Mouse (Mus musculus) E14TG2a.4 (cell line): ENCODE data around the gene Olfr77.

Source experiments
- H3K27me3 ChIP-seq: 2 replicates; pipeline ENCODE4 v1.6.1; 2014; ENCODE audit warnings: low read length, control low read depth; ENCODE audit not compliant: insufficient read depth
- H3K36me3 ChIP-seq: 2 replicates; pipeline ENCODE4 v1.6.1; 2014; ENCODE audit warnings: low read length, control low read depth; ENCODE audit not compliant: insufficient read depth
- H3K4me1 ChIP-seq: replicated peaks from 2 replicates; pipeline ENCODE4 v1.6.1; 2014; ENCODE audit warnings: low read depth, low read length, control low read depth
- H3K4me3 ChIP-seq: replicated peaks from 2 replicates; pipeline ENCODE4 v1.5.1; 2014; ENCODE audit warnings: mild to moderate bottlenecking, low read length
- H3K9me3 ChIP-seq: 2 replicates; pipeline ENCODE4 v1.6.1; 2014; ENCODE audit warnings: low read length, control low read depth
- CTCF ChIP-seq: conservative IDR thresholded peaks from 2 replicates; pipeline ENCODE4 v1.5.1; 2014; ENCODE audit warnings: low read length
- NANOG ChIP-seq: IDR thresholded peaks from 2 replicates; pipeline ENCODE4 v1.6.1; 2014; ENCODE audit warnings: borderline replicate concordance, low read length, mixed read lengths
- POU5F1 ChIP-seq: IDR thresholded peaks from 2 replicates; pipeline ENCODE4 v1.6.1; 2014; ENCODE audit warnings: low read length, borderline replicate concordance

Gene Olfr77

DNA sequence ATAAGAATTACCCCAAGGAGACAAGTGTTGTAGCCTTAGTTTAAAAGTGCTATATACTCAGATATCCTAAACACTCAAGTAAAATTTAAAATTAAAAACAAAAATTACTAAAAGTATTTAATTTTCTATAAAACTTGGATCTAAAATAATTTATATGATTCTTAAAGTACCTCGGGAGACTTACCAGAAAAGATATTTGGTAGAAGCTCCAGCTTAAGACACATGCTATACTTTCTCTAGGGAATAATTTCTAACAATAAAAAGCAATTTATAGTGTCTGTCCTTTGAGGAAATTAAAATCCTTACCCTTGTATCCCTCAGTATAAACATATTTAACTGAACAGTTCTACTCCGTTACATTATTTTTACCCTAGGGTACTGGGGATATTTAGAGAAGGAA lies at the start of gene Olfr77:
Gene Olfr77, plus strand, starts transcription at position 301 of the 400 bp plus-strand sequence.
- Histone ChIP-seq H3K9me3 (0 out of 2 replicates have a peak, but pooled peaks cover 5% of the 10 kb centered on the region), H3K4me1 (no peaks in the 10 kb centered on the region)

DNA sequence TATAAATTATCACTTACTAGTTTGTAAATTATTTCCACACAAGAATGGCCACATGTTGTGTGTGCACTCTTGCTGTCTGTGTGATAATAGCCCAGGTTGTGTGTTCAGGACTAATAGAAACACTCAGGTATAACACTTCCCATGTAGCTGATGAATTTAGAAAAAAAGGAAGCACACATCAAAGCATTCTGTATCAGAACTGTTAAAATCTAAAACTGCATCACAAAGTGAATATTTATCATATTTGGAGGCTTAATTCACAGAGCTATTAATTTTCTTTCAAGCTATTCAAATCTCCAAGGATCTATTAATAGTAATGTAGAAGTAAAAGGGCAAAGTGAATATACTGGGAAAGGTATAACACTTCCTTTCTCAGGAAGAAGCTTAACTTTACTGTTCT lies 28.8 kb upstream of the Olfr77 start, which contains the start of gene Olfr862:
Gene Olfr862, minus strand, starts transcription at position 101 of the 400 bp plus-strand sequence.
- no peaks in the 10 kb centered on the region for H3K36me3 ChIP-seq
- TF ChIP-seq CTCF, result no peak
- no peak for TF ChIP-seq NANOG
- no peak for TF ChIP-seq POU5F1

More for the DNA sequence above, at the start of gene Olfr77:
- H3K4me3 ChIP-seq, result no peak within 1 kb of the TSS
- H3K36me3 ChIP-seq, result no peaks in the 10 kb centered on the region
- no peak for TF ChIP-seq CTCF
- TF ChIP-seq POU5F1, result no peak
- no peak for TF ChIP-seq NANOG
- no peaks in the 10 kb centered on the region for H3K27me3 ChIP-seq

GRCm38 (mm10) chr9:19911170-19911569 lies 5.5 kb upstream of the Olfr77 start:
- Histone ChIP-seq H3K9me3 (peaks cover 36% of the 10 kb centered on the region), H3K4me3 (no peak overlapping the region), H3K36me3 (no peaks in the 10 kb centered on the region), H3K27me3 (no peaks in the 10 kb centered on the region), H3K4me1 (no peaks in the 10 kb centered on the region)
- no peak for TF ChIP-seq NANOG
- no peak for TF ChIP-seq CTCF

More for the DNA sequence above, 28.8 kb upstream of the Olfr77 start, which contains the start of gene Olfr862:
- H3K9me3 ChIP-seq, result peaks cover 18% of the 10 kb centered on the region
- H3K4me3 ChIP-seq, result no peak within 1 kb of the TSS
- H3K27me3 ChIP-seq, result no peaks in the 10 kb centered on the region
- no peaks in the 10 kb centered on the region for H3K4me1 ChIP-seq
